Mouse (Mus musculus): ENCODE results near the gene Zfp735. TPM values are rescaled to one million over a fixed set of nuclear protein-coding genes. Genes with fewer than 3 reads are reported as not detected.

Gene Zfp735
- not detected in 4 replicates for total RNA-seq (2023)

DNA sequence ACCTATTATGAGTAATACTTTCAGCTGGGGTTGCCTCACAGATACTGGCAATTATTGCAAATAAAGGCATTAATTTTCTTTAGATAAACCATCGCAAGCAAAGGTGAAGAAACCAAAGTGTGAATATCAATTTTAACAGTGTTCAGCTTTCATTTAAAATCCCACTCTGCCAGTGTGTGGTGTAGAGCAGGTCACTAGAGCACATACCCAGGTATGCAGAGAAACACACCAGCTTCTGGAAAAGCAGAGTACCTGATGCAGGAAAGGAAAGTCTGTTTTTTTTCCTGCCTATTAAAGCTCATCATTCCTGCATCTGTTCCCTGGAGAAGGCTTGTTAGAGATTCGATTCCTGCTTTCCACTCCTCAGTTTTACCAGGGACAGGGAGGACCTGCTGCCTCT, at the start of gene Zfp735:
TSS of gene Zfp735 (plus strand) at position 301 of the 400 bp plus-strand sequence.

Other genes starting within 250 kb of the Zfp735 start
- gene Olfr380, start 231.3 kb upstream of the Zfp735 start, total RNA-seq (2023), result not detected in 4 replicates
- not detected in 4 replicates for gene Olfr381, start 197.2 kb upstream of the Zfp735 start, total RNA-seq (2023)
- not detected in 4 replicates for gene Olfr382, start 171.6 kb upstream of the Zfp735 start, total RNA-seq (2023)
- not detected in 4 replicates for gene Olfr385, start 95.8 kb upstream of the Zfp735 start, total RNA-seq (2023)
- not detected in 4 replicates for gene Olfr384, start 90.2 kb upstream of the Zfp735 start, total RNA-seq (2023)
- gene Olfr389, start 91.9 kb downstream of the Zfp735 start, total RNA-seq (2023), result not detected in 4 replicates
- gene Olfr390, start 94.2 kb downstream of the Zfp735 start, total RNA-seq (2023), result not detected in 4 replicates
- not detected in 4 replicates for gene Olfr391-ps, start 114.3 kb downstream of the Zfp735 start, total RNA-seq (2023)
- not detected in 4 replicates for gene Olfr392, start 128.3 kb downstream of the Zfp735 start, total RNA-seq (2023)
- gene Olfr393, start 162.7 kb downstream of the Zfp735 start, total RNA-seq (2023), result not detected in 4 replicates
- gene Olfr394, start 202.0 kb downstream of the Zfp735 start, total RNA-seq (2023), result not detected in 4 replicates
- gene Olfr395, start 220.5 kb downstream of the Zfp735 start, total RNA-seq (2023), result not detected in 4 replicates
- not detected in 4 replicates for gene Olfr23, start 247.9 kb downstream of the Zfp735 start, total RNA-seq (2023)